Mouse (Mus musculus) G1E (cell line): ENCODE data around the gene Cd300ld2. TPM values are rescaled to one million over a fixed set of nuclear protein-coding genes. Genes with fewer than 3 reads are reported as not detected.

Source experiments
- ATAC-seq: 2 replicates; pipeline ENCODE4 v1.8.0; 2016; ENCODE audit warnings: mild to moderate bottlenecking; ENCODE audit not compliant: insufficient number of reproducible peaks, poor library complexity, low FRiP score, severe bottlenecking; ENCODE audit errors: extremely low read depth
- DNase-seq: peaks from one replicate; pipeline ENCODE4 v3.0.0; 2012; ENCODE audit warnings: low spot score
- H3K27me3 ChIP-seq: 2 replicates; pipeline ENCODE4 v1.6.1; 2012; ENCODE audit warnings: mild to moderate bottlenecking, low read length, inconsistent platforms; ENCODE audit not compliant: insufficient read depth
- H3K36me3 ChIP-seq: replicated peaks from 2 replicates; pipeline ENCODE3; 2012; ENCODE audit warnings: mild to moderate bottlenecking, inconsistent platforms
- H3K4me1 ChIP-seq: 2 replicates; pipeline ENCODE4 v1.6.1; 2012; ENCODE audit warnings: low read depth, low read length, inconsistent platforms, mixed read lengths; ENCODE audit not compliant: insufficient read depth
- H3K4me3 ChIP-seq: 2 replicates; pipeline ENCODE4 v1.5.1; 2012; ENCODE audit warnings: low read depth, mild to moderate bottlenecking, inconsistent platforms, low read length, moderate library complexity, mixed read lengths
- H3K9me3 ChIP-seq: replicated peaks from 2 replicates; pipeline ENCODE4 v1.6.1; 2012; ENCODE audit warnings: inconsistent platforms
- CTCF ChIP-seq: IDR thresholded peaks from 2 replicates; pipeline ENCODE4 v1.5.1; 2012; ENCODE audit warnings: low read depth, low read length, inconsistent platforms, mixed read lengths
- GATA1 ChIP-seq: IDR thresholded peaks from 2 replicates; pipeline ENCODE4 v1.6.1; 2012; ENCODE audit warnings: borderline replicate concordance, low read length, inconsistent platforms, mixed read lengths
- GATA2 ChIP-seq: IDR thresholded peaks from 2 replicates; pipeline ENCODE4 v1.6.1; 2012; ENCODE audit warnings: low read depth, low read length, inconsistent platforms, borderline replicate concordance
- POLR2AphosphoS5 ChIP-seq: IDR thresholded peaks from 2 replicates; pipeline ENCODE4 v1.6.1; 2012; ENCODE audit warnings: low read depth, low read length, inconsistent platforms; ENCODE audit not compliant: insufficient replicate concordance
- TAL1 ChIP-seq: conservative IDR thresholded peaks from 2 replicates; pipeline ENCODE4 v1.6.1; 2012; ENCODE audit warnings: low read depth, low read length, inconsistent platforms, mixed read lengths
- polyA plus RNA-seq: library from polyadenylated mRNA; stranded (reverse); fragments of >175 nt; gene quantifications from 2 replicates; pipeline ENCODE4 v1.2.3, GENCODE M21; 2012
- total RNA-seq, 2 experiments: library from RNA; stranded (forward) in 1 of 2; stranded (reverse) in 1 of 2; fragments of 200-1000 nt in 1 of 2; fragments of >200 nt in 1 of 2; fragmentation: Nextera tagmentation in 1 of 2; gene quantifications; 2 replicates each; pipeline ENCODE4 v1.2.3; 2014 to 2017

Cd300ld2 gene
- total and polyA plus RNA-seq, 3 experiments = 0.16 TPM; not detected in 2

DNA sequence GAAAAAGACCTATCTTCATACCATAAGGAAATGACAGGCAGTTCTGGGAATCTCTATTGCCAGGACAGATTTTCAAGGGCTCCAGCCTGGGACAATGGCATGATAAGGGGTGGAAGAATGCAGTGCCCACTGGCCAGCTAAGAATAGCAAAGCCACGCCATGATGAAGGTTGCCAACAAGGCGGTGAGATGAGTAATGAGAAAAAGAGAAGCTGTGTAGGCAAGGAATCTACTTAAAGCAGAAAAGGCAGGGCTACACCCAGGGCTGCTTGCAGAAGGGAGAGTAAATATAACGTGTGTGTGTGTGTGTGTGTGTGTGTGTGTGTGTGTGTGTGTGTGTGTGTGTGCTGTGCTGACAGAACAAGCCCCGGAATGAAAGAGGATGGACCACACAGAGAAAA lies 34.1 kb downstream of the Cd300ld2 start:
- ATAC-seq (no peak), DNase-seq (no peak)
- peaks cover 5% of the 10 kb centered on the region; the same call in 1 of the 2 replicates for H3K9me3 ChIP-seq
- no peak overlapping the region for H3K4me3 ChIP-seq
- H3K27me3 ChIP-seq = no peaks in the 10 kb centered on the region
- no peaks in the 10 kb centered on the region for H3K4me1 ChIP-seq
- no peak for TF ChIP-seq POLR2AphosphoS5
- H3K36me3 ChIP-seq = no peaks in the 10 kb centered on the region

DNA sequence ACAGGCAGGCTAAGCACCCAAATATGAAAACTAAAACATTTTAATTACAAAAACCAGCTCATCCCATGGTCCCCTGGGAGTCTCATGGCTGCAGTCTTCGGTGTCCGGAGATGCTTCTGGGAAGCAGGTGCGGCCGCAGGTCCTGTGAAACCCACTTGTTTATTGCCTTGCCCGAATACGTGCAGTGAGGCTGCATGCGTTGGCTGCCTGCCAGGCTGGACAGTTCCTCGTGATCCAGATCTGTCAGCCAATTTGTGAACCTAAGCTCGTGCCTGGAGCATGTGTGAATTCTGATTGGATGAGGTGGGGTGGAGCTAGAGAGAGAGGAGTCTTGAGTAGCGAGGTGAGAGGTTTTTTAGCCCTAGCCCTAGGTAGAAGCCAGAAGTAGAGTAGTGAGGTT lies 43.3 kb downstream of the Cd300ld2 start:
- ATAC-seq = no peak

DNA sequence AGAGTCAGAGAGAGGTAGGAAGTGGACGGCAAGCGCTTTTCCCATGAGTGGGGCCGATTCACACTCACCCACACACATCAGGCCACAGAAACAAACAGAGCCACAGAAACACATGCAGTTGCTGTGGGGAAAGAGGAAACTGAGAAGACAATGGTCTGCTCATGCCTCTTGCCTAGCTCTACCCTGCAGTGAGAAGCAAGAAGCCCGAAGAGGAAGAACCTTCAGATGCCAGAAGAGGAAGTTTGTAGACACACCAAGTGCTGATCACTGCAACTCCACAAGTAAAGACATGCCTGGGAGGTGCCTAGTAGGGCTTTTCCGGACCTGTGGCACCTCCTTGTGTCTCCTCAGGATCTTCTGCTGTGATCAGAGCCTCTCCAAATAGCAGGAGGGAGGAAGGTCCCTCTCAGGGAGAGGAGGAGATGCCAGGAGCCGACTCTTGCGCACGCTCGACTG lies 47.2 kb downstream of the Cd300ld2 start, which contains the start of gene Cd300c:
TSS of gene Cd300c (minus strand) at position 406 of the 456 bp plus-strand sequence.
- DNase-seq = no peak
- ATAC-seq = no peak
- TF ChIP-seq GATA2 (no peak), CTCF (no peak), POLR2AphosphoS5 (no peak), TAL1 (no peak), GATA1 (no peak)
- Histone ChIP-seq H3K4me3 (no peak within 1 kb of the TSS), H3K36me3 (no peaks in the 10 kb centered on the region), H3K4me1 (no peaks in the 10 kb centered on the region), H3K27me3 (no peaks in the 10 kb centered on the region), H3K9me3 (peaks cover 8% of the 10 kb centered on the region)

More for the DNA sequence above, 43.3 kb downstream of the Cd300ld2 start:
- TF ChIP-seq GATA2 (no peak), TAL1 (no peak), CTCF (no peak), POLR2AphosphoS5 (no peak), GATA1 (no peak)
- no peaks in the 10 kb centered on the region for H3K36me3 ChIP-seq
- no peaks in the 10 kb centered on the region for H3K4me1 ChIP-seq
- H3K9me3 ChIP-seq = no peaks in the 10 kb centered on the region
- DNase-seq = no peak
- H3K4me3 ChIP-seq = no peak overlapping the region
- no peaks in the 10 kb centered on the region for H3K27me3 ChIP-seq

DNA sequence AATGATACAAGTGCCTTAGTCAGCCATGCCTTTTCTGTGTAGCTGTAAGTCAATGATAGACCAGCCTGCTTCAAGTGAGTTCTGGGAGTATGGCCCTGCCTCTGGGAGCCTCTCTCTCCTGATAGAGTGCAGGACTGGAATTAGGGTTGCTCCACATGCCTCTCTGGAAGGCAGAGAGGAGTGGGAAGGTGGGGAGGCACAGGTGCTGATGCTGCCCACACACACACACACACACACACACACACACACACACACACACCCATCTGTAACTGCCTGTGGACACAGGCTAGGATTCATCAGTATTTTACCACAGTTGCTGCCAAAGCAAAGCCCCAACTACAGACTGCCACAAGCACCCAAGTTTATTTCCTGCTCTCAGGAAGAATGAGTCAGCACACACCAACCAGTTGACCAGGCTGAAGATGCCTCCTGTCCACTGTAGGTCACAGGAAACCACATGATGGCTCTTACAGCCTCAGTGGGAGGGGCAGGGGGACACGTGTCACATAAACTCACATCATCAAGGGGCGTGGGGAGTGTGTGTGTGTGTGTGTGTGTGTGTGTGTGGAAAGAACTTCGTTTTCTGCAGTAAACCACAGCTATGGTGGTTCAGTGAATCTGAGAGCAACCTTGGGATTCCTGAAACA lies 50.7 kb downstream of the Cd300ld2 start:
- H3K4me1 ChIP-seq = no peaks in the 10 kb centered on the region

DNA sequence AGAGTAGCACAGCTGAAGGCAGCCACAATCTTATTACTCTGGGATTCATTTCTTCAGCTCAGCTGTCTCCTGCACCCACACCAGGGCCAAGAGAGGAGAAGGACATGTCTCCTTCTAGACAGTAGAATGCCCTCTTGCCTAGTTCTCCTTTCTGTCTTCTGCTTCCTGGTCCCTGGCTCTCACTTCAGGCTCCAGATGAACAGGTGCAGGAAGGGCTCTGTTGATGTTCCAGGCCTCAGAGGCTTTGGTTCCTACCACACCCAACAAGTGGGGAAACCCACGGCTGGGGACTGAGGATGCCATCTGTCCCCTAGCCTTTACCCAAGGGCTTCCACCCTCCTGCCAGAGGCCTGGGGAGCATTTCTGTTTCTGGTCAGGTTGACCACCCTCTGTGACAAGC lies 55.6 kb downstream of the Cd300ld2 start:
- Histone ChIP-seq H3K36me3 (no peaks in the 10 kb centered on the region), H3K4me3 (no peak overlapping the region), H3K27me3 (no peaks in the 10 kb centered on the region), H3K9me3 (peaks cover 35% of the 10 kb centered on the region), H3K4me1 (no peaks in the 10 kb centered on the region)
- TF ChIP-seq TAL1 (no peak), CTCF (no peak), GATA1 (no peak)
- ATAC-seq (no peak), DNase-seq (no peak)

More for the DNA sequence above, 50.7 kb downstream of the Cd300ld2 start:
- H3K4me3 ChIP-seq = no peak overlapping the region
- ATAC-seq = no peak
- no peak for DNase-seq
- no peak for TF ChIP-seq CTCF
- no peak for TF ChIP-seq POLR2AphosphoS5
- TF ChIP-seq GATA2 = no peak
- TF ChIP-seq TAL1 = no peak
- TF ChIP-seq GATA1 = no peak
- no peaks in the 10 kb centered on the region for H3K36me3 ChIP-seq
- H3K27me3 ChIP-seq = no peaks in the 10 kb centered on the region
- peaks cover 22% of the 10 kb centered on the region for H3K9me3 ChIP-seq

Other genes starting within 250 kb of the Cd300ld2 start
- gene Btbd17, start 220.2 kb downstream of the Cd300ld2 start, total RNA-seq (2014; fragmentation: Nextera tagmentation) = not detected in 2 replicates
- 0.06 and 0.11 TPM in 2 replicates for gene Btbd17, start 220.2 kb downstream of the Cd300ld2 start, total RNA-seq (2017)
- gene Btbd17, start 220.2 kb downstream of the Cd300ld2 start, polyA plus RNA-seq = not detected in 2 replicates
- gene Gpr142, start 217.3 kb downstream of the Cd300ld2 start, total RNA-seq (2014; fragmentation: Nextera tagmentation) = not detected in 2 replicates
- 0.22 TPM in 1 of 2 replicates, not detected in the other for gene Gpr142, start 217.3 kb downstream of the Cd300ld2 start, total RNA-seq (2017)
- gene Gpr142, start 217.3 kb downstream of the Cd300ld2 start, polyA plus RNA-seq = not detected in 2 replicates
- not detected in 2 replicates for gene Gprc5c, start 165.0 kb downstream of the Cd300ld2 start, total RNA-seq (2014; fragmentation: Nextera tagmentation)
- gene Gprc5c, start 165.0 kb downstream of the Cd300ld2 start, total RNA-seq (2017) = 0.22 and 0.23 TPM in 2 replicates
- not detected in 2 replicates for gene Gprc5c, start 165.0 kb downstream of the Cd300ld2 start, polyA plus RNA-seq
- not detected in 2 replicates for gene Cd300a, start 126.2 kb downstream of the Cd300ld2 start, total RNA-seq (2014; fragmentation: Nextera tagmentation)
- gene Cd300a, start 126.2 kb downstream of the Cd300ld2 start, total RNA-seq (2017) = 0.06 and 0.11 TPM in 2 replicates
- 0.01 TPM in 1 of 2 replicates, not detected in the other for gene Cd300a, start 126.2 kb downstream of the Cd300ld2 start, polyA plus RNA-seq
- gene Cd300lb, start 81.8 kb downstream of the Cd300ld2 start, total RNA-seq (2014; fragmentation: Nextera tagmentation) = not detected in 2 replicates
- gene Cd300lb, start 81.8 kb downstream of the Cd300ld2 start, total RNA-seq (2017) = 0.16 TPM in 1 of 2 replicates, not detected in the other
- gene Cd300lb, start 81.8 kb downstream of the Cd300ld2 start, polyA plus RNA-seq = not detected in 2 replicates
- gene Cd300c, start 47.0 kb downstream of the Cd300ld2 start, total RNA-seq (2014; fragmentation: Nextera tagmentation) = not detected in 2 replicates
- not detected in 2 replicates for gene Cd300c, start 47.0 kb downstream of the Cd300ld2 start, total RNA-seq (2017)
- not detected in 2 replicates for gene Cd300c, start 47.0 kb downstream of the Cd300ld2 start, polyA plus RNA-seq
- gene Cd300ld, start 26.3 kb downstream of the Cd300ld2 start, total RNA-seq (2014; fragmentation: Nextera tagmentation) = not detected in 2 replicates
- 0.27 and 0.52 TPM in 2 replicates for gene Cd300ld, start 26.3 kb downstream of the Cd300ld2 start, total RNA-seq (2017)
- gene Cd300ld, start 26.3 kb downstream of the Cd300ld2 start, polyA plus RNA-seq = not detected in 2 replicates
- gene Cd300c2, start 14.3 kb downstream of the Cd300ld2 start, total RNA-seq (2014; fragmentation: Nextera tagmentation) = not detected in 2 replicates
- 0.41 and 0.76 TPM in 2 replicates for gene Cd300c2, start 14.3 kb downstream of the Cd300ld2 start, total RNA-seq (2017)
- gene Cd300c2, start 14.3 kb downstream of the Cd300ld2 start, polyA plus RNA-seq = not detected in 2 replicates
- gene Cd300ld4, start 10.8 kb upstream of the Cd300ld2 start, total RNA-seq (2014; fragmentation: Nextera tagmentation) = not detected in 2 replicates
- 0.23 TPM in 1 of 2 replicates, not detected in the other for gene Cd300ld4, start 10.8 kb upstream of the Cd300ld2 start, total RNA-seq (2017)
- not detected in 2 replicates for gene Cd300ld4, start 10.8 kb upstream of the Cd300ld2 start, polyA plus RNA-seq
- not detected in 2 replicates for gene Cd300ld5, start 21.6 kb upstream of the Cd300ld2 start, total RNA-seq (2014; fragmentation: Nextera tagmentation)
- gene Cd300ld5, start 21.6 kb upstream of the Cd300ld2 start, total RNA-seq (2017) = 10.2 and 11.4 TPM in 2 replicates
- not detected in 2 replicates for gene Cd300ld5, start 21.6 kb upstream of the Cd300ld2 start, polyA plus RNA-seq
- not detected in 2 replicates for gene Cd300ld3, start 32.2 kb upstream of the Cd300ld2 start, total RNA-seq (2014; fragmentation: Nextera tagmentation)
- gene Cd300ld3, start 32.2 kb upstream of the Cd300ld2 start, total RNA-seq (2017) = 11.3 and 18.2 TPM in 2 replicates
- not detected in 2 replicates for gene Cd300ld3, start 32.2 kb upstream of the Cd300ld2 start, polyA plus RNA-seq
- not detected in 2 replicates for gene Cd300e, start 46.0 kb upstream of the Cd300ld2 start, total RNA-seq (2014; fragmentation: Nextera tagmentation)
- not detected in 2 replicates for gene Cd300e, start 46.0 kb upstream of the Cd300ld2 start, total RNA-seq (2017)
- not detected in 2 replicates for gene Cd300e, start 46.0 kb upstream of the Cd300ld2 start, polyA plus RNA-seq
- gene Rab37, start 75.2 kb upstream of the Cd300ld2 start, total RNA-seq (2014; fragmentation: Nextera tagmentation) = not detected in 2 replicates
- gene Rab37, start 75.2 kb upstream of the Cd300ld2 start, total RNA-seq (2017) = 2.7 and 3.0 TPM in 2 replicates
- gene Rab37, start 75.2 kb upstream of the Cd300ld2 start, polyA plus RNA-seq = 0.15 TPM in 2 replicates
- gene Cd300lf, start 117.8 kb upstream of the Cd300ld2 start, total RNA-seq (2014; fragmentation: Nextera tagmentation) = not detected in 2 replicates
- 1.6 TPM in 2 replicates for gene Cd300lf, start 117.8 kb upstream of the Cd300ld2 start, total RNA-seq (2017)
- not detected in 2 replicates for gene Cd300lf, start 117.8 kb upstream of the Cd300ld2 start, polyA plus RNA-seq
- 57.3 and 65.0 TPM in 2 replicates for gene Slc9a3r1, start 147.1 kb upstream of the Cd300ld2 start, total RNA-seq (2014; fragmentation: Nextera tagmentation)
- 91.5 and 94.5 TPM in 2 replicates for gene Slc9a3r1, start 147.1 kb upstream of the Cd300ld2 start, total RNA-seq (2017)
- 285 and 357 TPM in 2 replicates for gene Slc9a3r1, start 147.1 kb upstream of the Cd300ld2 start, polyA plus RNA-seq
- 14.7 and 17.3 TPM in 2 replicates for gene Tmem104, start 171.3 kb upstream of the Cd300ld2 start, total RNA-seq (2014; fragmentation: Nextera tagmentation)
- 2.6 and 4.2 TPM in 2 replicates for gene Tmem104, start 171.3 kb upstream of the Cd300ld2 start, total RNA-seq (2017)
- 16.3 and 23.2 TPM in 2 replicates for gene Tmem104, start 171.3 kb upstream of the Cd300ld2 start, polyA plus RNA-seq
- 18.0 and 21.1 TPM in 2 replicates for gene Nat9, start 171.7 kb upstream of the Cd300ld2 start, total RNA-seq (2014; fragmentation: Nextera tagmentation)
- gene Nat9, start 171.7 kb upstream of the Cd300ld2 start, total RNA-seq (2017) = 26.5 and 38.3 TPM in 2 replicates
- gene Nat9, start 171.7 kb upstream of the Cd300ld2 start, polyA plus RNA-seq = 23.2 and 23.7 TPM in 2 replicates